Mouse (Mus musculus) layer of hippocampus, adult 2 months (tissue): ENCODE data around the gene Pdia2. TPM values are rescaled to one million over a fixed set of nuclear protein-coding genes. Genes with fewer than 3 reads are reported as not detected.
"Not testable (repeated sequence)": the region's sequence is repeated elsewhere in the genome, so short reads cannot be mapped to it uniquely, and the experiment has no call there.

Experiments
- DNase-seq, 2 experiments: peaks; one replicate each; pipeline ENCODE4 v3.0.0; 2022; ENCODE audit warnings: low spot score in 2 of 2
- H3K27ac ChIP-seq: fragments of 200-600 bp; 2 replicates; pipeline ENCODE4 v1.8.1; 2022
- H3K4me3 ChIP-seq: fragments of 200-600 bp; 2 replicates; pipeline ENCODE4 v1.8.1; 2022; ENCODE audit warnings: mild to moderate bottlenecking
- CTCF ChIP-seq: fragments of 200-600 bp; conservative IDR thresholded peaks from 2 replicates; pipeline ENCODE4 v1.8.1; 2022; ENCODE audit warnings: antibody characterized with exemption, mild to moderate bottlenecking, moderate library complexity
- total RNA-seq, 2 experiments: library from RNA; stranded (reverse); gene quantifications; 2 replicates each; pipeline ENCODE4 v1.2.3; 2021

Gene Pdia2
- total RNA-seq, 2 experiments from 2014 or later: 0.61 TPM; not detected in 1

DNA sequence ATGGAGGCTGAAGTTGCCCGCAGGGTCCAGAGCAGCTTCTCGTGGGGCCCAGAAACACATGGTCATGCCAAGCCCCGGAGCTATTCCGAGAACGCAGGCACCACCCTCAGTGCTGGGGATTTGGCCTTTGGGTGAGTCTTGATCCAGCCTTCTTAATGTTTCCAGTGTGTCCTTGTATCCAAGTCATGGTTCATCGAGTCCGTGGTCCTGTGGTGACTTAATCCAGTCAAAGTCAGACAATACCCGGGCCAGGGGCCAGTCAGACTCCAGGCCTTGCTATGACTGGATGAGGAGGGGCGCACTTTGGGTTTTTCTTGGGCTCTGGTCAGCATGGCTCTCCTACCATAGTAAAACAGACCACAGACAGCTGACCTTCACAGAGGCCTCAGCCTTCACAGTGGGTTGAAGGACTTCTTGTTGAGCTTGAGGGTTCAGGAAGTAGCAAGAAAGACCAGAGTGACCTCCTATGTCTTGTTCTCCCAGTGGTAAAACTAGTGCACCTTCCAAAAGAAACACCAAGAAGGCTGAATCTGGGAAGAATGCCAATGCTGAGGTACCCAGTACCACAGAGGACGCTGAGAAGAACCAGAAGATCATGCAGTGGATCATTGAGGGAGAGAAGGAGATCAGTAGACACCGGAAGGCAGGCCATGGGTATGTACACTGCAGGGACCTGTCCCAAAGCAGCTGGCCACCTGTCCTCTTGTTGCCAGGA, 10.6 kb downstream of the Pdia2 start:
- Histone ChIP-seq H3K27ac (no peak overlapping the region), H3K4me3 (no peak overlapping the region)
- DNase-seq: no peak
- no peak for TF ChIP-seq CTCF

DNA sequence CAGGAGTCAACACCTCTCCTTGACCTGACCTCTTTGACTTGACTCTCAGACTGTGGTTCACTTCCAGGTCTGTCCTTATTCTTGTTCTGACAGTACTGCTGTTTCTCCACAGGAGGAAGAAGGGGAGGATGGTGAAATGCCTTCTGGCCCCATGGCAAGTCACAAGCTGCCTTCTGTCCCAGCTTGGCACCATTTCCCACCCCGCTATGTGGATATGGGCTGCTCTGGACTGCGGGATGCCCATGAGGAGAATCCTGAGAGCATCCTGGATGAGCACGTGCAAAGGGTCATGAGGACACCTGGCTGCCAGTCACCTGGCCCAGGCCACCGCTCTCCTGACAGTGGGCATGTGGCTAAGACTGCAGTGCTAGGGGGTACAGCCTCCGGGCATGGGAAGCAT, 11.3 kb downstream of the Pdia2 start:
- no peak overlapping the region for H3K4me3 ChIP-seq
- no peak overlapping the region for H3K27ac ChIP-seq
- no peak for TF ChIP-seq CTCF
- DNase-seq: no peak

DNA sequence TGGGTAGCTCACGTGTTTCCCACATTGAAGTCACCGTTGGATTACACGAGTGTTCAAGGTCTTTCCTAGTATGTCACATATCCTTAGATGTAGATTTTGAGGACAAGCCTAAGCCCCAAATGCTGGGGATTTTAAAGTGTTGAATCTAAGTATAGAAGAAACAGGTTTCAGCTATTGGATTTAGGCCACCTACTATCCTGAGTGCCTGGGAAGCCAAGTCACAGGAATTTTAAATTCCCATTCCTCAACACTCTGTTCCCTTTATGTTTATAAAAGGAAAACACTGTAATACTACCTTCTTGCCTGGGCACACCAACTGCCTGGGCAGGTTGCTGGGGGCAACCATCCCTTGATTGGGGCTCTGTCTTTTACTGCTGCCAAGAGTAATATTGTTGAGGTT, 17.7 kb downstream of the Pdia2 start:
- DNase-seq: no peak
- Histone ChIP-seq H3K27ac (peak overlapping the region; percentile 29; the same call in 1 of the 2 replicates), H3K4me3 (no peak overlapping the region)
- no peak for TF ChIP-seq CTCF

DNA sequence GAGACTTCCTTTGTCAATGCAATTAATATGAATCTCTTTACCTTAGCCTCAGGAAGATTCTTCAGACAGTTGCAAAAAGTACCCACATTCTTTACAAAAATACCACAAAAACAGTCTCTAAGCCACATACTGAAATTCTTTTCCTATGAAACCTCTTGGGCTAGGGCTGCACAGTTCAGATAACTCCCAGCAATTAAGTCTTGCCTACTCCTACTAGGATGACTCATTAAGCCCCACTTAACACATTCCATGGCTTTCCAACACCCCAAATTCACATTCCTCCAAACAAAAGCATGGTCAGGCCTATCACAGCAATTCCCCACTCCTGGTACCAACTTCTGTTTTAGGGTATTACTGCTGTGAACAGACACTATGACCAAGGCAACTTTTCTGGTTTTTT, 20.3 kb downstream of the Pdia2 start:
- Histone ChIP-seq H3K27ac (no peak overlapping the region), H3K4me3 (no peak overlapping the region)
- no peak for DNase-seq
- no peak for TF ChIP-seq CTCF

DNA sequence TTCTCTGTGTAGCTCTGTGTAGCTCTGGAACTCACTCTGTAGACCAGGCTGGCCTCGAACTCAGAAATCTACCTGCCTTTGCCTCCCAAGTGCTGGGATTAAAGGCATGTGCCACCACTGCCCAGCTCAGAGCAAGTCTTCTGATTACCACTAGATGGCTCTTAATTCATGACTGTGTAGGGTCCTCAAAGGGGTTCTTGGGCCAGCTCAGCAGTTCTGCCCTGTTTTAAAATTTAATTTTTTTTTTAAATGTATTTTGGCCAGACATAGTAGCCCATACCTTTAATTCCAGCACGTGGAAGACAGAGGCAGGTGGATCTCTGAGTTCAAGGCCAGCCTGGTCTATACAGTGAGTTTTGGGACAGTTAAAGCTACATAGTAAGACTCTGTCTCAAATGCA, 23.6 kb downstream of the Pdia2 start:
- not testable (repeated sequence) for H3K4me3 ChIP-seq, H3K27ac ChIP-seq, DNase-seq
- peak; percentile 68 for TF ChIP-seq CTCF

DNA sequence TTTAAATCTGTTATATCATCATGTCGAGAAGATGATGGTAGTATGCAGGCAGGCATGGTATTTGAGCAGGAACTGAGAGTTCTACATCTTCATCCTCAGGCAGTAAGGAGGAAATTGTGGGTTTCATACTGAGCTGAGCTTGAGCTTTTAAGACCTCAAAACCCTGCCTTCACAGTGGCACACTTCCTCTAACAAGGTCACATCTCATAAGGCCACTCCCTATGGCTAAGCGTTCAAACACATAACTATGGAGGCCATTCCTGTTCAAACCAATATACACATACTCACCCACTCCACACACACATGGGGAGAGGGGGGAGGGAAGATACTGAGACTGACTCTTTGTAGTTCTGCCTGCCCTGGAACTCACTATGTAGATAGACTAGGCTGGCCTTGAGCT, 30.8 kb downstream of the Pdia2 start:
- H3K4me3 ChIP-seq: no peak overlapping the region
- H3K27ac ChIP-seq: no peak overlapping the region
- DNase-seq: no peak
- no peak for TF ChIP-seq CTCF

DNA sequence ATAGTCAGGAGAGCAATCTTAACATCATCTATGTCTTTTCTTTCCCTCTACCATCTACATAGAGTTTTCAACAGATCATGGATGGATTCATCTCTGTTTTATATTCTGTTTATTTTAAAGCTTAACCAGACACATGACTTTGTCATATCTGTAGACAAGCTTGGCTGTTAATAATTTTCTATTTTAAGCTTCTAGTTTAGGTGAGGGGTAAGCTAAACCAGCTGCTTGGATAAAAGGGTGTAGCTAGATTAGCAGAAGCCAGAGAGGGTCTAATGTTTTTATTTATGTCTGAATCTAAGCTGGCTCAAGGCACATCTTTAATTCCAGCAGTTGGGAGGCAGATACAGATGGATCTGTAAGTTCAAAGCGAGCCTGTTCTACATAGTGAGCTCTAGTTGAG, 36.2 kb downstream of the Pdia2 start:
- H3K4me3 ChIP-seq: no peak overlapping the region
- no peak overlapping the region for H3K27ac ChIP-seq
- DNase-seq: no peak
- no peak for TF ChIP-seq CTCF

DNA sequence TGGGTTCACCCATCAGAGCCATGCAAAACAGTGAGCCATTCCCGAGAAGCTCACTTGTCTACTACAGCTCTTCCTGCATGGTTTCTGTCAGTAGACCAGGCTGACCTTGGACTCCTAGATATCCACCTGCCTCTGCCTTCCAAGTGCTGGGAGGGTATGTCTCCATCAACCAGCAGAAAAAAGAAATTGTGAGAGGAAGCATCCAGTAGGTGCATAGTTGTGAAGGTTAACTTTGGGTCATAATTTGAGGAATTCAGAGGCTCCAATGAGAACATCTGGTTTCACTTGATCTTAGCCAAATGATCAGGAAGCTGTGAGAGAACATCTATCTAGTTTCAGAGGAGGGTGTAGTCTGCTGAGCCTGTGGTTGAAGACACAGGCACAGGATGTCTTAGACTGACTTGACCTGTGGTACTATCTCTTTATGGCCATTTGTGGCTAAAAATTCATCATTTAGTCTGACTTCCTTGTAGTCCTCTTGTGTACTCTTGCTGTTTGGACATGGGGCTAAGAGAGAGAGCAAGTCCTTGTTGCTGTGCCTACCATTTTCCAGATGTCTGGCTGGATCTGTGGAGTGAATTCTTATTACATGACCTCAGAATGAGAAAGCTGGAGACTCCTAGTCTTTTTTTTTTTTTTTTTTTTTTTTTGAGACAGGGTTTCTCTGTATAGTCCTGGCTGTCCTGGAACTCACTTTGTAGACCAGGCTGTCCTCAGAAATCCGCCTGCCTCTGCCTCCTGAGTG, 46.8 kb downstream of the Pdia2 start:
- no peak overlapping the region for H3K27ac ChIP-seq
- no peak for DNase-seq
- H3K4me3 ChIP-seq: no peak overlapping the region
- TF ChIP-seq CTCF: no peak

DNA sequence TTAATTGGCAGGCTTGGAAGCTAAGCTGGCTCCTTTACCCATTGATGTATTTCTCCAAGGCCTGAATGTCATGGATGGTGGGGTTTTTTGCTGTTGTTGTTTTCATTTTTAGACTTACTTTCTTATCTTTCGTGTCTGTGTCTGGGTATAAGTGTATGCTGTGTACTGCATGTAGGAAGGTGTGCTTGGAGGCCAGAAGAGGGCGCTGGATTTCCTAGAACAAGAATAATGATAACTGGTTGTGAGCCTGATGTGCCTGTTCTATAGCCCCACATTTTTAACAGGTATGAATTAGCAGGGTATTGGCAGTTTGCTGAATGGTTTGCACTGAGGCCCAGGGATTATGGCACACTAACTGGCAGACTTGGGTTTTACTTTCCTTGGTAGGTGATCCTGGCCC, 49.8 kb downstream of the Pdia2 start:
- no peak for DNase-seq
- no peak overlapping the region for H3K27ac ChIP-seq
- TF ChIP-seq CTCF: peak; percentile 12; the same call in 1 of the 2 replicates

More for the DNA sequence above, 49.8 kb downstream of the Pdia2 start:
- H3K4me3 ChIP-seq: no peak overlapping the region

Other genes starting within 250 kb of the Pdia2 start
- gene A930017K11Rik, start 246.5 kb downstream of the Pdia2 start, total RNA-seq: under 1 TPM; 0.41 to 0.64 TPM
- gene Capn15, start 213.3 kb downstream of the Pdia2 start, total RNA-seq: 10 to 100 TPM; 53.6 to 58.8 TPM
- 100 to 1,000 TPM; 108 to 115 TPM for gene Rab11fip3, start 129.5 kb downstream of the Pdia2 start, total RNA-seq
- 10 to 100 TPM; 26.7 to 28.9 TPM for gene Decr2, start 108.8 kb downstream of the Pdia2 start, total RNA-seq
- 1 to 10 TPM; 5.7 to 6.7 TPM for gene Nme4, start 103.5 kb downstream of the Pdia2 start, total RNA-seq
- gene Tmem8, start 85.8 kb downstream of the Pdia2 start, total RNA-seq: 10 to 100 TPM; 14.1 to 14.2 TPM
- gene Mrpl28, start 75.6 kb downstream of the Pdia2 start, total RNA-seq: 10 to 100 TPM; 59.7 to 63.9 TPM
- gene Axin1, start 60.4 kb downstream of the Pdia2 start, total RNA-seq: 10 to 100 TPM; 24.3 to 25.2 TPM
- gene Rgs11, start 3.9 kb upstream of the Pdia2 start, total RNA-seq: 10 to 100 TPM; 49.2 to 56.9 TPM
- 10 to 100 TPM; 59.4 to 61.4 TPM for gene Arhgdig, start 8.7 kb upstream of the Pdia2 start, total RNA-seq
- gene Fam234a, start 45.2 kb upstream of the Pdia2 start, total RNA-seq: 10 to 100 TPM; 18.8 to 21.0 TPM
- gene Luc7l, start 53.8 kb upstream of the Pdia2 start, total RNA-seq: 10 to 100 TPM; 87.5 to 91.9 TPM
- gene Neurl1b, start 215.7 kb upstream of the Pdia2 start, total RNA-seq: 10 to 100 TPM; 68.8 to 75.0 TPM